Mouse (Mus musculus) heart, adult 9 months (tissue): ENCODE measurements around the gene St6galnac4.

Experiments
- DNase-seq, 2 experiments: peaks; one replicate each; pipeline ENCODE4 v3.0.0; 2022; ENCODE audit warnings: low spot score in 2 of 2

The St6galnac4 gene

GRCm38 (mm10) chr2:32627266-32628043 lies 40.6 kb downstream of the St6galnac4 start:
- no peak for DNase-seq

DNA sequence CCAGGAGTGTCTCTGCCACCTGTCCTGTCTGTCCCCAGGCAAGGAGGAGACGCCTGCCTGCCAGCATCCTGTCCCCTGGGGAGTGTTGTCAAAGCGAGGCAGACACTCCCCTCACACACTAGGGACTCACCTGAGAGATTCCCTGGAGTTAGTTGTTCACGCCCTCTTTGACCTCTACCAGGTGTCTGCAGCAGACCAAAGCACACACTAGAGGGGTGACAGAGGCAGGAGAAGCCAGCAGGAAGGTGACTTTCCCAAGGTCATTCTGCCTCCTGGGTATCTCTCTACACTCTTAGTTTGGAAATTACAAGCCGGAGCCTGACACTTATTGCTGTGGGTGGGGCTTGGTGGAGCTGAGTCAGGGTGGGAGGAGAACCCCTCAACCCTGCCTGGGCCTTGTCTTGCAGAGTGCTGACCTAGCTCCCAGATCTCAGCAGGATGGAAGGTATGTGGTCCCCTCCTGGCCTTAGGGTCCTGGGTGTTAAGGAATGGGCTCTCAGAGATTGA lies 41.2 kb downstream of the St6galnac4 start:
- peak in 1 of 2 experiments; percentile 28 for DNase-seq

GRCm38 (mm10) chr2:32628729-32629128 lies 41.8 kb downstream of the St6galnac4 start:
- peak; percentile 84 to 90 for DNase-seq

- peak in 1 of 2 experiments; percentile 57 for DNase-seq
These were observed 42.5 kb downstream of the St6galnac4 start for GRCm38 (mm10) chr2:32629276-32629976.

- DNase-seq, result no peak
These were observed 43.1 kb downstream of the St6galnac4 start for GRCm38 (mm10) chr2:32630036-32630435.

GRCm38 (mm10) chr2:32631046-32631445 lies 44.2 kb downstream of the St6galnac4 start:
- no peak for DNase-seq

GRCm38 (mm10) chr2:32631737-32632394 lies 45.0 kb downstream of the St6galnac4 start:
- peak; percentile 75 to 81 for DNase-seq

GRCm38 (mm10) chr2:32633660-32634059 lies 46.8 kb downstream of the St6galnac4 start:
- DNase-seq, result peak; percentile 71 to 80

GRCm38 (mm10) chr2:32634277-32635105 lies 47.6 kb downstream of the St6galnac4 start:
- no peak for DNase-seq

GRCm38 (mm10) chr2:32636617-32637016 lies 49.7 kb downstream of the St6galnac4 start:
- no peak for DNase-seq

- DNase-seq, result peak; percentile 79 to 88
These were observed 50.9 kb downstream of the St6galnac4 start for GRCm38 (mm10) chr2:32637778-32638281.

GRCm38 (mm10) chr2:32639632-32640031 lies 52.7 kb downstream of the St6galnac4 start:
- no peak for DNase-seq

DNA sequence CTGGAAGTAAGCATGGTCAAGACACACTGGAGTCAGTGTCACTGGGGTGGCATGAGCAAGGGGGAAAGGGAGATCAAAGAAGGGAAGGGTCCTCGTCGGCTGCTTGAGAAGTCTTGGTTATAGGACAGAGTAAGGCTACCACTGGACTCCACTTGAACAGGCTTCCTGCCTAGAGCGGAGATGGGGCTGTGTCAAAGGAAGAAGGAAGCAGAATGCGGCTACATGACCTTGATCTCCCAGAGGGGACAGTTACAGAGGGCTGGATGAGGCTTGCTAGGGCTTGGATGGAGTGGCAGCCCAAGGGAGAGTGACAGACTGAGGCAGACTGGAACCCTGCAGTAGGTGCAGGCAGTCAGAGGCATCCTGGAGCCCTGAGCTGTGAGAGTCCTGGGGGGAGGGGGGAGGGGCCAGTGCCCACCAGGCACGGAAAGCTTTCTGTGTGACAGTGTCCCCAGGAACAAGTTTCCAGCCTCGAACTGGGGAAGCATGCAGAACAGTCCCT lies 53.7 kb downstream of the St6galnac4 start:
- DNase-seq, result peak in 1 of 2 experiments; percentile 30

DNA sequence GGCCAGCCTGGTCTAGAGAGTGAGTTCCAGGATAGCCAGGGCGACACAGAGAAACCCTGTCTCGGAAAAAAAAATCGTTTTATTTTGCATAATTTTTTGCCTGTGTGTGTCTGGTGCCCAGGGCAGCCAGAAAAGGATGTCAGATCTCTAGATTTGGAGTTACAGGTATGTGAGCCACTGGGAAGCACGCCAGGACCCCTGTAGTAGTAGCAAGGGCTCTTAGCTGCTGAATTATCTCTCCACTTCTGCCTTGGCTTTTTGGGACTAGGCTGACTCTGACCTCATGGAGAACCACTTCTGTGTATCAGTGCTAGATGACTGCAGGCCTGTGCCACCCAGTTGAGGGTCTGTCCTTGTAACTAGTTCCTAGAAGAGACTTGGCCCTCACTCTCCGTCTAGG lies 54.9 kb downstream of the St6galnac4 start:
- DNase-seq, result no peak

DNA sequence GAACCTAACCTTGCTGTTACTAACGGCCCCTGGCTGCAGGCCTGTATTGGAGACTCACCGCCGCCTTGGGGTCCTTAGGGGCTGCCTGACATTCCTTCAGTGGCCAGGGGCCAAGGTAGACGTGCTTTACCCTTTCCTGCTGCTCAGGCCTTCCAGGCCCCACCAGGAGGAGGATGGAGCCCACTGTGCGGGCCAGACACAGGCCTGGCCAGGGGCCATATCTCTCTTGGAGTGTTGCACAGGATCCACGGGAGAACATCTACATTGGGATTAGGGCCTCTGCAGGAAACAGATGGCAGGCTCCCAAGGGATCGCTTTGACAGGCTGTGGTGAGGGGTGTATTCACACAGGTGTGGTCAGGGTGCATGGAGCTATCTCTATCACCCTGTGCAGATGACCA lies 55.9 kb downstream of the St6galnac4 start:
- peak; percentile 76 to 85 for DNase-seq

- no peak for DNase-seq
These were observed 57.2 kb downstream of the St6galnac4 start for GRCm38 (mm10) chr2:32644083-32644482.

- no peak for DNase-seq
These were observed 58.0 kb downstream of the St6galnac4 start for GRCm38 (mm10) chr2:32644799-32645475.

- DNase-seq, result no peak
These were observed 58.8 kb downstream of the St6galnac4 start for GRCm38 (mm10) chr2:32645647-32646046.

DNA sequence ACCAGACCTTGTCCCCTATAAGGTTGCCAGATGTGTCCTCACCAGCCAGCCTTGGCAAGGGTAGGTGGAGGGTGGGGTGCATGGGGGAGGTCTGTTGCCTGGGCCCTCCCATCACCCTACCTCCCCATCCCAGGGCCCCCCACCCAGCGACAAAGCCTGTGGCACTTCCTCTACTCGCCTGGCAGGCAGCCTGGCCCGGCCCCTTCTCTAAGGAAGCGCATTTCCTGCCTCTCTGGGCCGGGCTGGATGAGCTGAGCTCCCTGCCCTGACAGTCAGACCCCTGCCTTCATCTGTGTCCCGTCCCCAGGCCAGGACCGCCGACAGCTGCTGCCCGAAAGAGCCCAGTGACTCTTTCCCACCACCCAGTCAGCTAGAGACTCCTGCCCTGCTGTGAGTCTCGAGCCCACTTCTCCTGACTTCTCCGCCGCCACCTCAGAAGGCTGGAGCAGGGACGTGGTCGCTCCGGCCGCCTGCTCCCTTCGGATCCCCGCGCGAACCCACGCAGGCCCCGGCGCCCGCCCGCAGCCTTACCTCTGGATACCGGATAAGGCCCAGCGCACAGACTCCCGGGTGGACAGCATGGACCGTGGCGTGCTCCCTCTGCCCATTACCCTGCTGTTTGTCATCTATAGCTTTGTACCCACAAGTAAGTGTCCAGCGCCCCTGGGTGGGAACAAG lies 59.6 kb downstream of the St6galnac4 start, which contains the start of gene Eng:
Gene Eng (plus strand): TSS at position 217 of the 678 bp plus-strand sequence.
- peak; percentile 90 to 93 for DNase-seq

GRCm38 (mm10) chr2:32647366-32647765 lies 60.5 kb downstream of the St6galnac4 start:
- no peak for DNase-seq
